Mouse (Mus musculus): Measurements from ENCODE around the gene Fkbp14.

The Fkbp14 gene

DNA sequence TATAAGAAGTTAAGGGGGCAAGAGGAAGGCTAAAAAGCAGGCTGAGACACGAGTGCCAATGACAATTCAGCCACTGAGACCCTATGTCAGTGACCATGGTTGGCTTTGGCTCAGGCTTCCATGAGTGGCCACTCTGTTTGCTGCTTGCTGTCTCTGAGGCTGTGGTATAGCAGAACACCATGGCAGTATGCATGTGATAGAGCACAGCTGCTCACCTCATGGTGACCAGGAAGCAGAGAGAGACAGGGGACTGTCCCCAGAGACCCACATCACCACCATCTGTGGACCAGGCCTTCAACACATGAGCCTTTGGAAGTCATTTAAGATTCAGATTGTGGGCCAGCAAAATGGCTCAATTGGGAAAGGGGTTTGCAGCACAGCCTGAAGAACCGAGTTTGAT is 53.5 kb downstream of the Fkbp14 start:
- DNase-seq, result no peak

DNA sequence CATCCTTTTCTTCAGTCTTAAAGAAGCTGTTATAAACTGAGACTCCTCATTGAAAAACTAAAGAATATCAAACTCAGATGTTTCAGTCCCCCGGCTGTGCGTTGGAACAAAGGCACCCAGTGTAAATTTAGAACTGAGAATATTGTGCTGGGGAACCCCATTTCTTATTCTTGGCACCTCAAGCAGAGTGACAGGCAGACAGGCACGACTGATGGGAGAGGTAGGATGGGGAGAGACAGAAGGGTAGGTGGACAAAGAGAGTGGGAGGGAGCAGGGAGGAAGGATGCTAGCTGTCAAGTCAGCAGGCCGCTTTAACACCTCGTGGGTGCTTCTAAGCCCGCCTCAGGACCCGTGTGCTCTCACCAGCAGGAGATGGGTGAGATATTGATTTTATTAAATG is 54.3 kb downstream of the Fkbp14 start:
- no peak for DNase-seq

DNA sequence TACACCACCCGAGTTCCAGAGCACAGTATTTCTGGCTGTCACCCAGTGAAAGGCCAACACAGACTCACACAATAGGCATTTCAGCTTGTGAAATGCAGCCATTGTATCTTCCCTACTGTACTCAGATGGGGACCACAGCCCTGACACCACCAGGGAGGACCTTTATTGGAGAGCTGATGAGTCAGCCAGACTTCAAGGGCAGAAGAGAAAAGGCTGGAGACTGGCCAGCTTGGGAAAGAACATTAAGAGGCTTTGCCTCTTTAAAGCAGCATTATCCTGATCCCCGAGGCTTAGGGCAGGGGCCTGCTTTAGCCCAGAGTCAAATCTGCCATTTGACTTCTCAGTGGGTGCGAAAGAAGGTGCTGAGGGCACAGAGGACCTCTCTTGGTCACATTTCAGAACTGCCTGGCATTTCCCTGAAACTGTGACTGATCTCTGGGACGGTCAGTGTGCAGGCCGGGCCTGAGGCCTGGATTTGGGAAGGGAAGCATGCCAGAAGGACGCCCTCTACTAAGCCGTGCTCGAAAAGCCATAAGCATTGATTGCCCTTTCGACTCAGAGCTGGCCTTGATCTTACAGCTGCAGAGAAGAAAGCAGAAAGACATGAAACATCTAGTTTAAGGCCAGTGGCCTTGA is 56.7 kb downstream of the Fkbp14 start:
- DNase-seq, result no peak

DNA sequence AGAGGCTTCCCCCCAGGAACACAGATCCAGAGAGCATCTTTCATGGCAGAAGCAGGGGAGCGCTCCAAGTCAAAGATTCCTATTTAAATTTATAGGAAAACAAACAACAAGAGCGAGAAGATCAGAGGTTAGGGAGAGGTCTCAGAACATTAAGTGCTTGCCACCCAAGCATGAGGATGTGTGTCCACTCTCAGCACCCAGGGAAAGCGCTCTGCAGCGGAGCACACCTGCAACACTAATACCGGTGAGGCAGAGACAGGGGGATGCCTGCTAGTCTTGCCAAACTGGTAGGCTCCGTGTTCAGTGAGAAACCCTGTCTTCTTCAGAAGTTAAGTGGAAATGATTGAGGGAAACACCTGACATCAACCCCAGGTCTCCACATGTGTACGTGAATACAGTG is 57.7 kb downstream of the Fkbp14 start:
- DNase-seq, result no peak

DNA sequence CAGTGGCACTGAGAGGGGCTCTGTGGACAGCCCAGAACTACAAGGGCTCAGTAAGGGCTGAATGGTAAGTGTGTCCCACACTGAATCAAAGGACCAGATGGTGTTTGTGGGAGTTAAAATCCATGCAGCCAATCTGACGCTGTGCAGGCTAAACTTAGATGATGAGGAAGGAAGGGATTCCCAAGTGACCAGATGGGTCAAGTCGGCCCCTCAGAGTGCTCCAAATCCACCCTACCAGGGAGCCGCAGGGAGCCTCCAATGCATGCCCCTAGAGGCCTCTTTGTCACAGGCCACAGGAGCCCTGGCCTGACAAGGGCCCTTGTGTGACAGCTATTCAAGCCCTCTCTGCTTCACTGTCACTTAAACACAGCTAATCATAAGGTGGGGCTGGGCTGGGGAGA is 58.3 kb downstream of the Fkbp14 start:
- no peak for DNase-seq

DNA sequence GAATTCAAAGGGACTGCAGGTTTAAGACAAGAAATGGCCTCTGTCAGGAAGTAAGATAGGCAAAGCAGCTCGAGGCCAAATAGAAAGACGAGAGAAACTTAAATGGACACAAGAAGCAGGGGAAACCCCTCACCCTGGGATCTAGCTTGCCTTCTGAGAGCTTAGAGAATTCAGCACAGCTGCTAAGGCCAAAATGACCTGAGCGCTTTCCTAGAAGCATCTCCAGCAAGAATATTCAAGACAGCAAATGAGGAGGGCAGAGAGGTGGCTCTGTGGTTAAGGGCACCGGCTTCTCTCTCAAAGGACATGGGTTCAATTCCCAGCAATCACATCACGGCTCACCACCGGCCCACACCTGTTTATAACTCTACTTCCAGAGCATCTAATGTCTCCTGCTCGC is 60.1 kb downstream of the Fkbp14 start:
- no peak for DNase-seq

DNA sequence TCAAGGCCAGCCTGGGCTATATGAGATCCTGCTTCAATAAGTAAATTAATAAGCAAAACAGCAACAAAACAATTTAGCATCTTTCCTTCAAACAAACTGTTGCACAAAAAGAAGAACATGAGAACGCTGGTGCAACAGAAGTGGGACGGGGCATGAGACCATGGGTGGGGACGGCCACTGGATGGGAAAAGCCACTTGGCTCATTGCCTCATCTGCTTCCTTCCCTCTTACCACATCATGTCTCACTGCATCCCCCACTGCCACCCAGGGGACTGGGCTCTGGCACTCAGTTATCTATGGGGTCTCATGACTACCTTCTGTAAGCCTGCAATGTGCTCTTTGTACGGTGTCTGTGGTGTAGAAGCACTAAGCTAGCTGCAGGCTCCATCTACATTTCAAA is 61.6 kb downstream of the Fkbp14 start:
- no peak for DNase-seq

DNA sequence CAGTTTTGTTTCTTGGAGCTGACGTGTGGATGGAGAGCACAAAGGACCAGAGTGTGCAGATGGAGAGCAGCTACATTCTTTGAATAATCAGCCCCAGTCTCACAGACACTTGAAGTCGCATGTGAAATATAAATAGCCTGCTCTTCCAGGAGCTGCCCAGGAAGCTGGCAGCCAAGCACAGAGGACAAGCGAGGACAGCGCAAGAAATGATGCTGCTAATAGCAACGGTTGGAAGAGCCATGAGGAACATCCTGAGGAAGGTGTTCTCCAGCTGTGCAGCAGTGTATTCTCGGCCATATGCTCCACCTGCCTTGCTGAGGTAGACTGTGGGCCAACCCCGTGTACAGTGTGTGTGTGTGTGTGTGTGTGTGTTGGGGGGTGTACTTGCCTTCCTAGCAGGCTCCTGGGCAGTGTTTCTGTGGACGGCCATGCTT is 66.0 kb downstream of the Fkbp14 start:
- DNase-seq, result no peak

DNA sequence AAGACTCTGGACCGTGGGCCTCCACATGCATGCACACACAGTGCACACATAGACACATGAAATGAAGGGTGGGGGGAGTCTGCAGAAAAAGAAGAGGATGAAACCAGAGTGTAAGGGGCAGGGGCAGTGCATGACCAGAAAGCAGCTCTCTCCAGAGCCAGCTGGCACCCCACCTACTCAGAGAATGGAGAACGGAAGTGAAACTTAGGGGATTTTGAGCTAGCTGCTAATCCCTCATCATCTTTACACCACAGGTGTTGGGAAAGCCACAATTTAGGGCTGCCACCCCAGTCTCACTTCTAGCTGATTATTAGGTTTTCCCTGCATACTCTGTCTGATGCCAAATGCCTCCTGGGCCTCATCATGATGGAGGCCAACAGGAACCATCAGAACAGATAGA is 66.9 kb downstream of the Fkbp14 start:
- no peak for DNase-seq

DNA sequence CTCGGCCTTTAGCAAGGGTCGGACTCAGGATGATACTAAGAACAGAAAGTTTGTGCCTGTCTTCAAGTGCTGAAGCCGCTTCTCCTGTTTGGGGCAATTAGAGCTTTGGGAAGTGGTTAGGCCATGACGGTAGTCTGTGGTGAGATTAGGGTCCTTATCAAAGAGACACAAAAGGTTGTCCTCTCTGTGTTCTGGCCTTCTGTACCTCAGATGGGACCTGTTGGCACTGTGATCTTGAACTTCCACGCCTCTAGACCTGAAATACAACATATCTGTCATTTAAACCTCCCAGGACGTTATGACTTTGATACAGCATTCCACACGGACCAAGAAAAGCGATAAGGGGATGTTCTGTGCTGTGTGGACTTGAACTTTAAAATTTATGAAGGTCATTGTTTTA is 68.4 kb downstream of the Fkbp14 start:
- no peak for DNase-seq

Data from thymus, postnatal 36 days (tissue).